Mouse (Mus musculus) left cerebral cortex, adult 18-20 months (tissue): ENCODE data around the gene Rbm45. TPM values are rescaled to one million over a fixed set of nuclear protein-coding genes. Genes with fewer than 3 reads are reported as not detected.
A peak's percentile ranks its signal among the peaks of the same experiment; 100 is the strongest.

Experiments
- DNase-seq, 2 experiments: peaks; one replicate each; pipeline ENCODE4 v3.0.0; 2021 to 2022; ENCODE audit warnings: low spot score in 2 of 2, mixed read lengths in 1 of 2
- total RNA-seq, 2 experiments: library from RNA; stranded (reverse); gene quantifications; 2 replicates each; pipeline ENCODE4 v1.2.3; 2021

Rbm45 gene
- total RNA-seq, 2 experiments from 2014 or later, result 37.8 to 40.0 TPM

DNA sequence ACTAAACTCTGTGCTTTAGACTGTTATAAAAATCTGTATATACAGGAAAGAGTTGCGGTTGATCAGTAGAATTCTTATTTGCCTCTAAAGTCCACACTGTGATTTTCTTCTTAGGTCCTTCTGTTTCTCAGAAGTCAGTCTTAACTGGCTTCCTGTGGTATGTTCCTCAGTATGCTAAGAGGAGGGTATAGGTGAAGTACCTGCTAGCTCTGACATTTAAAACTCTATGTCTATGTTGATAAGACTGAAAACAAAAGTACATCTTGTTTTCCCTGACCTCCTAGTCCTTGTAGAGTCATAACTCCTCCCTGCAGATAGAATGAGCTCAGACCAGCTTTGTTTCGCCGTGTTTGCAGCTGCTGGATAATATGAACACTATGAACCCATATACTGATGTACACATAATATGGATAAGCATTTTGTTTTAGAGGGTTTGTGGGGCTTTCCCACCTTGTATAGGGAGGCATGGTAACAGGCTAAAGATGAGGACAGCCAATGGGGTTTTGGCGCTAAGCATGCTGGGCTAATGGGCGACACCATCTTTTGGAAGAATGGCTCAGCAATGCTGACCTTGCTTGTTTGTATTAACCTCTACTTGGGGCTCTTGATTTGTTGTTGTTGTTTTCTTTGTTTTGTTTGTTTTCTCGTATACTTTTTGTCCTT is 4.9 kb downstream of the Rbm45 start:
- no peak for DNase-seq

- DNase-seq, result no peak
Observed at GRCm38 (mm10) chr2:76378646-76379045, 8.9 kb downstream of the Rbm45 start.

DNA sequence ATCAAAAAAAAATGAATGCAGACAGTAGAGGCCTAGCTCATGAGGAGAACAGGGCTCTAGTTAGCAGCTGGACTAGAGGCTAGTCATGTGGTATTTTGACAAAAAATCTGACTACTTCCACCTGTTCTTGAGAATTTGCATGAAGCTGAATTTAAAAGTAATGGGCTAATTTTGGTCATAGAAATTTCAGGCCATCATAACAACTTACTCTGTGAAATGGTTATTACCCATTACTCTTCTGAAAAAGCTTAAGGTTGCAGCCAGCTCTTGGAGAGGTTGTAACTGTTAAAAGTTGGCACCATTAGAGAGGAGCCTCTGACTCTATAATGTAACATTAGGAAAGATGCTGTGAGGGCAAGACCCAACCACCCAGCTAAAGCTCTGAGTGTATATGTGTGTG is 16.7 kb downstream of the Rbm45 start:
- DNase-seq, result no peak

DNA sequence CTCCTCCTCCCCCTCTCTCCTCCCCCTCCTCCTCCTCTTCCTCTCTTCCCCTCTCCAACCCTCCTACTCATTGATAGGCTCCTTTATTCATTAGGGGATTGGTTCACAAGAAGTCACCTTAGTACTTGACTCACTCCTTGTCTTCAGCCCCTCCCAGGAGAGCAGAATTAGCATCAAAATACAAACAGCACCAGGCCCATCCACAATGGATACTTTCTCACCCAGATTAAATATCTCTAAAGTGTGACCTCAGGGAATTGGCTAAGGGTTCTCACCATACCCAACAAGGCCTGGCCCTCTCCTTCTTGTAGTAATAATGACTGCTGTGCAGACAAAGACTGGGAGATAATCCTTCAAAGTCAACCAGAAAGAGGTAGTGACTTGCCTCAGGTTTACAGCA is 30.4 kb downstream of the Rbm45 start:
- no peak for DNase-seq

DNA sequence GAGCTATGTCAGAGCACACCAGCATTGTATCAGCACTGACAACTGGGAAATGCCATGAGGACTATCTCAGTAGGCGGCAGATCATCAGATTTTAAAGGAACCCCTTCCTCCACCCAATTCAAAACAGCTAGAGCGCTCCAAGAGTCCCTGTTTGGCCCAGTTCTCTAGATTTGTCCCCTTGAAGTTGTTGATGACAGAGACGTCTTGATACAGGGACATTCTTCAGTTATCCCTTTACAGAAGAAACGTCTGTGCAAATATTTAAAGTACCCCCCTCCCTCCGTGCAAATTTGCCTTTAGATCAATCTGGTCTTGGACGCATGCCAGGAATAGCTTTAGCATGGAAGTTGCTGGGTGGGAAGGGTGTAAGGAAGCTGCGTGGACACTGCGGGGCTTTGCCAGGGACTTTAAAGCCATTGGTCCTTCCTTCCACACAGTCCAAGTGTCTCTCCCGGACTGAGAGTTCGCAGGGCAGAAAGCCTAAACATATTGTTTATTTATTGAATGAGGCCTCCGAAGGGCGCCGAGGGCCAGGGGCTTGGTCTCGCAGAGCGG is 35.9 kb downstream of the Rbm45 start:
- peak in 1 of 2 experiments; percentile 16 for DNase-seq

- DNase-seq, result peak; percentile 66 to 86
Observed at GRCm38 (mm10) chr2:76406151-76406936, 36.6 kb downstream of the Rbm45 start, which contains the start of gene Osbpl6. Gene Osbpl6 (plus strand): TSS chr2:76406508.

DNA sequence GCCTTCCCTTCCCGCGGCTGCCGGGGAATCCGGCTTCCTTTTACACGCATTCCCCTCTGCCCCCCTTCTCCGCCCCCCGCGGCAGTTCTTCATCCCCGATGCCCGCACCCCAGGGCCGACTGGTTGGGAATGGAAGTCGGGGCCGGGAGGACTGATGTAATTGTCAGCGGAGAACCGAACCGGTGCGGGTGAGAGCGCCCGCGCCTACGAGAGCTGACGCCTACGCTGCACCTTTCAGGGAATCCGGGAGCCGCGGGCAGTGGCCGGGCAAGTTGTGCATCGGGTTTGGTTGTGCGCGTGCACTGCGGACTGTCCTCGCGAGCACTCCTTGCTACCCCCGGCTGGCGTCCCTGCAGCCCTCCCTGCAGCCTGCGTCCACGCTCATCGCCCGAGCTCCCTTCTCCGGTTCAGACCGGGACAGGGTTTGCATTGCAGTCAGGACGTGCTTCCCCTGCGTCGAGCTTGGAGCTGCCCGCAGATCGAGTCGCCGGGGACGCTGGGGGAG is 37.2 kb downstream of the Rbm45 start:
- peak; percentile 64 to 74 for DNase-seq

DNA sequence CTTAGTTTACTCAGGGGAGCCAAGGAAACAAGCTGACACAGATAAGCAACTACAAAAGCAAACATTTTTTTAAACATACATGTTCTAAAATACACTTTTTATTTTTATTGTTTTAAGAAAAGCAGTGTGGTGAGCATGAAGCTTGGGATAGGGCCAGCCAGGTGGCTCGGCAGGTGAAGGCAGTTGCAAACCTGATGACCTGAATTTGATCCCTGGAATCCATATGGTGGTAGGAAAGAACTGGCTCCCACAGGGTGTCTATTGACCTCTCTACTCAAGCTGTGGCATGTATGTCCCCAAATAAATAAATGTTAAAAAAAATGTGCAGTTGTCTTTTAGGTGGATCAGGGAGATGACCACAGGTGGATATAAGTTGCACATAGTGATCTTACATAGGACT is 39.7 kb downstream of the Rbm45 start:
- no peak for DNase-seq

DNA sequence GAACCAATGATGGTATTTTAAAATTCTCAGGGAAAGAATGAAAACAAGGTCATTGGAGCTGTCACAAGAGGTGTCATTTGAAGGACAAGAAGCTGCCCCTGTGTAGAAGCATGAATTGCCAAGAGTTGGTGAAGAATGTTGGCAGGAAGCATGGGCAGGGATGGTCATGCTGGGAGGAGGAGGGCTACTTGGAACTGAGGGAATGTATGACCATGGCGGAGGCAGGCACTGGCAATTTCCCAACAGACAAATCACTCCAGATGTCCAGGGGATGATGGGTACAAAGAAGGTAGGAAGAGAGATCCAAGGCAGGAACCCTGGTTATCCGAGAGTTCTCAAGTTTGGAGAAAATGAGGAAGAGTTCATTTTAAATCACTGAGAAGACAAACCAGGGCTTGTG is 40.2 kb downstream of the Rbm45 start:
- DNase-seq, result peak in 1 of 2 experiments; percentile 8

DNA sequence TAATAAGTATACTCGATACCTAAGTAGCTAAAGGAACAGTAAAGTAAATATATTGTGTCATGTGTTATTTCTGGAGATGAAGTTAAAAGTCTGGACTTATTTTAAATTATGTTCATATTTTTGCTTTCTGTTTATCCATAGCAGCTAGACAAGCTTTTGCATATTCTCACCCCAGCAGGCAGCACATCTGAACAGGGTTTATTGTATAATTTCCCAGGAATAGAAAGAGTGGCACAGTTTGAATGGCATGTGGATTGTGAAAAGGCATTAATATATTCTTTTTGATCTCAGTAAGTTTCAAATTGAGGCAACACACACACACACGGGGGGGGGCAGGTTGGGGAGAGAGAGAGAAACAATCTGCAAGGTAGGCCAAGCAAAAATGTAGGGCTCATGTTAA is 43.1 kb downstream of the Rbm45 start:
- DNase-seq, result no peak

DNA sequence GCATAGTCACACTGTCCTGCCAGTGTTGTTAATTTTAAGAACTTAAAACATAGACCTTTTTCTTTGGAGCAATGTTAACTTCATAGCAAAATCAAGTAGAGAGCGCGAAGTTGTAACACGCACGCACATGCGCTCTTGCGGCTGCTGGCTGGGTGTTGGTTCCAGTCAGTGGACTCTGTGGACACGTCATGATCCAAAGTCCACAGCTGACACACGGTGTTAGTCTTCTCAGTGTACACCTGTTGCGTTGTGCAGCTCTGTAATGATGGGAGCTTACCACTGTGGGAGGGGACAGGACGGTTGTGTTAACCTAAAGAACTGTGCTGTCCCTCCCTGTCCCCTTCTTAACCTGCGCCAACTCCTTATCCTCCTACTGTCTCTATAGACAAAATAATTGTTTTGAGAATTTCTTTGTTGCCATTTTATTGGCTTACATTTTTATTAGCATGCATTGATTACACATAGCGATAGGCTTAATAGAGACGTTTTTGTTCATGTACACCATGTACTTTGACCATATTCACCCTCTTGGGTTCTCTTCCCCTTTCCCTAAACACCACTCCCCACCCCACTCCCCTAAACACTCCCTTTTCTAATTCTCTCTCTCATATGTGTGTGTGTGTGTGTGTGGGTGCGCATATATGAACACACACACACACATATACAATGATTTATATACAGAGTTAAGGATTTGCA is 47.8 kb downstream of the Rbm45 start:
- DNase-seq, result no peak

GRCm38 (mm10) chr2:76418142-76418518 is 48.3 kb downstream of the Rbm45 start:
- no peak for DNase-seq

- DNase-seq, result no peak
Observed at GRCm38 (mm10) chr2:76421411-76421924, 51.7 kb downstream of the Rbm45 start.

GRCm38 (mm10) chr2:76426816-76427215 is 57.0 kb downstream of the Rbm45 start:
- DNase-seq, result no peak

- DNase-seq, result no peak
Observed at GRCm38 (mm10) chr2:76429318-76429717, 59.5 kb downstream of the Rbm45 start.

GRCm38 (mm10) chr2:76429855-76430254 is 60.1 kb downstream of the Rbm45 start:
- DNase-seq, result no peak

DNA sequence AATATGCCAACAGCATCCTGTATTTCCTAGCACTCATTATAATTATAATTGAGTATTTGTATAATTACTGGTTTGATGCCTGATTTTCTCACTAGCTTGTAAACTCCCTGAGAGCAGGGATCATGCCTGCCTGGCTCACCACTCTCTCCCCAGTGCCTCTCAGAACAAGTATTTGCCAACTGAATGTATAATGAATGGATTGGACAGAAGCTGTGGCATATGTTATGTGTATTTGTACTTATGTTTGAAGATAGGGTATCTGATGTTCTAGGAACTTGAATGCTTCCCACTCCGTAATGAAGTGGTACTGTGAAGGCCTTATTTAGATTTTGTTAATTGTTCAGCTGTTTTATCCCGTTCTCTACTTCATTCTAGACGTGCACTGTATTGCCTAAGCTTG is 60.8 kb downstream of the Rbm45 start:
- DNase-seq, result no peak
